Mouse (Mus musculus) ZHBTc4 (cell line): Measurements from ENCODE around the gene Mtmr11.

Source experiments
- DNase-seq: peaks from one replicate; pipeline ENCODE4 v3.0.0-alpha.2; 2011; ENCODE audit warnings: low read depth, low spot score

Mtmr11 gene

GRCm38 (mm10) chr3:96209242-96209641 is 47.4 kb downstream of the Mtmr11 start:
- peak; percentile 52 for DNase-seq

GRCm38 (mm10) chr3:96219191-96219641 is 57.4 kb downstream of the Mtmr11 start:
- peak; percentile 60 for DNase-seq

GRCm38 (mm10) chr3:96219661-96220130 is 57.9 kb downstream of the Mtmr11 start, which contains the start of the genes Bola1 and Hist2h2ab:
Gene Bola1 (minus strand): TSS chr3:96219709.
Gene Hist2h2ab (plus strand): TSS chr3:96219865.
- peak; percentile 84 for DNase-seq

- DNase-seq: peak; percentile 75
Measured at GRCm38 (mm10) chr3:96220131-96220764, 58.4 kb downstream of the Mtmr11 start.

GRCm38 (mm10) chr3:96220765-96221639 is 59.2 kb downstream of the Mtmr11 start, which contains the start of the genes Hist2h2ac and Hist2h2be:
Gene Hist2h2ac (minus strand): TSS chr3:96220880.
Gene Hist2h2be (plus strand): TSS chr3:96221119.
- DNase-seq: peak; percentile 91
